Mouse (Mus musculus): ENCODE measurements around the gene Dock8. TPM values are rescaled to one million over a fixed set of nuclear protein-coding genes. Genes with fewer than 3 reads are reported as not detected.
A peak's percentile ranks its signal among the peaks of the same experiment; 100 is the strongest.

The Dock8 gene
- total RNA-seq, 1 experiment, result 0.49 TPM

DNA sequence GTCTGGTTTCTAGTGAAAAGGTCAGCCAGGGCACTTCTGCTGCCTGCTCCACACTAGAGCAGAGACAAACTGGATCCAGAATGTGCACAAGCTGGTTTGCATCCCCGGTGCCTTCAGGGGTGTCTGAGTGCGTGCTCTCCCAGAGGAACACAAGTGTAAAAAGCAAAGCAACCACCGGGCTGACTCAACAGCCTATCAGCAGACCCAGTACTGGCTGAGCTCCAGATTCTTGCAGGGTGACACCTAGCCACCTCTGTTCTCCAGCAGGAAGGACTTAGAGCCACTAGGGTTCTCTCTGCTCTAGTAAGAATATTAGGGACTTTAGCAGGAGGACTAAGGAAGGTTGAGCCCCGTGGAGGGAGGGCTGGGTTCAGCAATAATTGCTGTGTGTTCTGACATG lies 97.7 kb downstream of the Dock8 start:
- H3K9me3 ChIP-seq (ENCODE audit: control insufficient read depth, insufficient read depth, low read depth, low read length), result no peaks in the 10 kb centered on the region
- H3K9ac ChIP-seq (ENCODE audit: insufficient read depth, low read depth, low read length, poor library complexity, severe bottlenecking), result no peak overlapping the region
- DNase-seq (ENCODE audit: low read depth, low spot score), result no peak
- peaks cover 1 to 2% of the 10 kb centered on the region in 2 experiments; a peak in 2 of 4 replicates for H3K4me1 ChIP-seq (ENCODE audit: control insufficient read depth in 2 of 2, insufficient read depth in 2 of 2, low read length in 2 of 2, poor library complexity in 1 of 2)
- in situ Hi-C loops (cut with MboI; ENCODE audit: low sequenced_read_pairs in 2 of 2, unreplicated experiment in 2 of 2), result no loop called here
- H3K4me3 ChIP-seq (ENCODE audit: insufficient read depth in 1 of 2, low read depth in 1 of 2, low read length in 2 of 2, poor library complexity in 1 of 2, severe bottlenecking in 1 of 2), result no peak overlapping the region
- H3K27ac ChIP-seq (ENCODE audit: insufficient read depth, low read depth, low read length, poor library complexity, severe bottlenecking), result no peak overlapping the region
- no peaks in the 10 kb centered on the region for H3K36me3 ChIP-seq (ENCODE audit: control insufficient read depth, insufficient read depth, low read length, poor library complexity, severe bottlenecking)
- no peak for TF ChIP-seq MAFK (IDR thresholded peaks at IDR 0.05; ENCODE audit: insufficient read depth, low read depth, low read length)
- TF ChIP-seq HCFC1 (IDR thresholded peaks at IDR 0.05; ENCODE audit: borderline replicate concordance, insufficient read depth, low read length), result no peak
- no peak for TF ChIP-seq CHD2 (IDR thresholded peaks at IDR 0.05; ENCODE audit: low read depth, low read length)
- TF ChIP-seq ZNF384 (IDR thresholded peaks at IDR 0.05; ENCODE audit: low read depth, low read length), result no peak
- TF ChIP-seq ZC3H11A (IDR thresholded peaks at IDR 0.05; ENCODE audit: borderline replicate concordance, low read depth, low read length), result no peak

DNA sequence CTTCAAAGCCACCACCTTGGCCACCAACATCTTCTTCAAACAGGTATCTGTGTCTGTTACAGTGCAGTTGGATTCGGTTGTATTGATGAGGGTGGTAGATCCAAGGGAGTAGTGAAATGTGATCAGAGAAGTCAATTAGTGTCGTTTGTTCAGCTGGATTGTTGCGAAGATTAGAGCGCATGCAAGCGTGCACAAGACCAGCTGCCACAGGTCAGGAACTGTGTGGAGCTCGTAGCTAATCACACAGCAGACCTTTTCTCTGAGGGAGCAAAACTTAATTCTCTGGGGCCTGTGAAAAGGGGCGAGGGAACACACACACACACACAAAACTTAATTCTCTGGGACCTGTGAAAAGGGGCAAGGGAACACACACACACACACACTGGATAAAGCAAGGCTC lies 98.2 kb downstream of the Dock8 start:
- no peaks in the 10 kb centered on the region for H3K9me3 ChIP-seq (ENCODE audit: control insufficient read depth, insufficient read depth, low read depth, low read length)
- in situ Hi-C loops (cut with MboI; ENCODE audit: low sequenced_read_pairs in 2 of 2, unreplicated experiment in 2 of 2), result no loop called here
- TF ChIP-seq HCFC1 (IDR thresholded peaks at IDR 0.05; ENCODE audit: borderline replicate concordance, insufficient read depth, low read length), result no peak
- H3K36me3 ChIP-seq (ENCODE audit: control insufficient read depth, insufficient read depth, low read length, poor library complexity, severe bottlenecking), result no peaks in the 10 kb centered on the region
- no peak for DNase-seq (ENCODE audit: low read depth, low spot score)
- peaks cover 1 to 2% of the 10 kb centered on the region in 2 experiments; a peak in 2 of 4 replicates for H3K4me1 ChIP-seq (ENCODE audit: control insufficient read depth in 2 of 2, insufficient read depth in 2 of 2, low read length in 2 of 2, poor library complexity in 1 of 2)
- H3K9ac ChIP-seq (ENCODE audit: insufficient read depth, low read depth, low read length, poor library complexity, severe bottlenecking), result no peak overlapping the region
- no peak overlapping the region for H3K4me3 ChIP-seq (ENCODE audit: insufficient read depth in 1 of 2, low read depth in 1 of 2, low read length in 2 of 2, poor library complexity in 1 of 2, severe bottlenecking in 1 of 2)
- H3K27ac ChIP-seq (ENCODE audit: insufficient read depth, low read depth, low read length, poor library complexity, severe bottlenecking), result no peak overlapping the region

DNA sequence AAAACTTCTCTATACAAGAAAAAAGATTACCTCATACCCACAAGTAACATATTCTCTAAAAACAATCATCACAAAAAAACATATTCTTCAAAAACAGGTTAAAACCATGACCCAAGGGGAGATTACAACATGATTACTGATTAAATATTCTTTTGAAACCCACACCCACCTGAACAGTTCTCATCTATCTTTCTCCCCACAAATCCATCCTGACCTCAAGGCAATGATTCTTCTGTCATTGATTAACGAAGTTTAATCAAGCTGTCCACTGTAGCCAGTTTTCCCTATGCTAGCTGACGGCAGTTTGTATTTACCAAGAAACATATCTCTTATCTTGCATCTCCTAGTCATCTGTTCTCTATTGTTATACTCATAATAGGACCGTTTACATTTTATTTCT lies 98.6 kb downstream of the Dock8 start:
- peaks cover 1 to 2% of the 10 kb centered on the region in 2 experiments; a peak in 2 of 4 replicates for H3K4me1 ChIP-seq (ENCODE audit: control insufficient read depth in 2 of 2, insufficient read depth in 2 of 2, low read length in 2 of 2, poor library complexity in 1 of 2)
- no peak for TF ChIP-seq HCFC1 (IDR thresholded peaks at IDR 0.05; ENCODE audit: borderline replicate concordance, insufficient read depth, low read length)
- no peak for TF ChIP-seq CHD2 (IDR thresholded peaks at IDR 0.05; ENCODE audit: low read depth, low read length)
- no peak for TF ChIP-seq ZC3H11A (IDR thresholded peaks at IDR 0.05; ENCODE audit: borderline replicate concordance, low read depth, low read length)
- TF ChIP-seq MAFK (IDR thresholded peaks at IDR 0.05; ENCODE audit: insufficient read depth, low read depth, low read length), result no peak
- TF ChIP-seq ZNF384 (IDR thresholded peaks at IDR 0.05; ENCODE audit: low read depth, low read length), result no peak

DNA sequence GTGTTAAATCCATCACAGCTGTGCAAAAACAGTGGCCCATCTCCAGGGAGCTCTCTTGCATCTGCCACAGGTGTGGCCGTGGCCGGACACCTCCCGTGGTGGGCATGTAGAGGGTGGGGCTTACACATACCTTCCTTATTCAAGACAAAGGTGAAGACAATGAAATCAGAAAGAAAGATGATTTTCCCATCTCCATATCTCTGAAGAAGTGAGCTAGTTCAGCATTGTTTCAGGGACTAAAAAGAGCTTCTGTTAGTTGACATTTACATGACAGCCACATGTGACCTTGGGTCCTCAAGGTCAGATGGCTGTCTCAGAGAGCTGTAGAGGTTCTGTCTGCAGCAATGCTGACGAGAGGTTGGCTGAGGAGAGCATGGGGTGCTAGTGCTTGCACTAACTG lies 99.6 kb downstream of the Dock8 start:
- no peaks in the 10 kb centered on the region for H3K9me3 ChIP-seq (ENCODE audit: control insufficient read depth, insufficient read depth, low read depth, low read length)
- peak; percentile 15 for DNase-seq (ENCODE audit: low read depth, low spot score)
- H3K4me3 ChIP-seq (ENCODE audit: insufficient read depth in 1 of 2, low read depth in 1 of 2, low read length in 2 of 2, poor library complexity in 1 of 2, severe bottlenecking in 1 of 2), result no peak overlapping the region
- H3K36me3 ChIP-seq (ENCODE audit: control insufficient read depth, insufficient read depth, low read length, poor library complexity, severe bottlenecking), result no peaks in the 10 kb centered on the region
- H3K27ac ChIP-seq (ENCODE audit: insufficient read depth, low read depth, low read length, poor library complexity, severe bottlenecking), result no peak overlapping the region
- no peak overlapping the region for H3K9ac ChIP-seq (ENCODE audit: insufficient read depth, low read depth, low read length, poor library complexity, severe bottlenecking)
- peaks cover 1 to 2% of the 10 kb centered on the region in 2 experiments; a peak in 2 of 4 replicates for H3K4me1 ChIP-seq (ENCODE audit: control insufficient read depth in 2 of 2, insufficient read depth in 2 of 2, low read length in 2 of 2, poor library complexity in 1 of 2)
- in situ Hi-C loops (cut with MboI; ENCODE audit: low sequenced_read_pairs in 2 of 2, unreplicated experiment in 2 of 2), result no loop called here
- TF ChIP-seq CHD2 (IDR thresholded peaks at IDR 0.05; ENCODE audit: low read depth, low read length) (no peak), HCFC1 (IDR thresholded peaks at IDR 0.05; ENCODE audit: borderline replicate concordance, insufficient read depth, low read length) (no peak), ZC3H11A (IDR thresholded peaks at IDR 0.05; ENCODE audit: borderline replicate concordance, low read depth, low read length) (no peak), ZNF384 (IDR thresholded peaks at IDR 0.05; ENCODE audit: low read depth, low read length) (no peak), MAFK (IDR thresholded peaks at IDR 0.05; ENCODE audit: insufficient read depth, low read depth, low read length) (no peak)

More for the DNA sequence above, 98.6 kb downstream of the Dock8 start:
- Histone ChIP-seq H3K36me3 (ENCODE audit: control insufficient read depth, insufficient read depth, low read length, poor library complexity, severe bottlenecking) (no peaks in the 10 kb centered on the region), H3K4me3 (ENCODE audit: insufficient read depth in 1 of 2, low read depth in 1 of 2, low read length in 2 of 2, poor library complexity in 1 of 2, severe bottlenecking in 1 of 2) (no peak overlapping the region), H3K9ac (ENCODE audit: insufficient read depth, low read depth, low read length, poor library complexity, severe bottlenecking) (no peak overlapping the region), H3K9me3 (ENCODE audit: control insufficient read depth, insufficient read depth, low read depth, low read length) (no peaks in the 10 kb centered on the region), H3K27ac (ENCODE audit: insufficient read depth, low read depth, low read length, poor library complexity, severe bottlenecking) (no peak overlapping the region)
- DNase-seq (ENCODE audit: low read depth, low spot score), result no peak
- in situ Hi-C loops (cut with MboI; ENCODE audit: low sequenced_read_pairs in 2 of 2, unreplicated experiment in 2 of 2), result no loop called here

DNA sequence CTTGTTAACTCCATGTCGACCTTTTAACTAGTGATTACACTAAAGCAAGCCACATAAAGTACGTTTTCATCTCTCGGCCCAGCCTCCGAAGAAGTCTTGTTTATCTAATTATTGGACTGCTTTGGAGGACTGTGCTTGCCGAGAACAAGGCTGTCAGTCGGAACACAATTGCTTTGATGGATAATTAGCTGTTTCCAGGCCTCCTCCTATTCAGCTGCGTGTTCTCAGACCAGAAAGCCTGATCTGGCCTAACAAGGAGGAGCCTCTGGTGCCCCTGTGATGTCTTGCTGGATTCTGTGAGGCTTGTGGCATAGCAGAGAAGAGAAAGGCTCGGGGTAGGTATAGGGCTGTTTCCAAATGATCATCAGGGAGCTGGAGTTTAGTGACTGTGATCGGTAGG lies 106.3 kb downstream of the Dock8 start:
- no peak for TF ChIP-seq CHD2 (IDR thresholded peaks at IDR 0.05; ENCODE audit: low read depth, low read length)
- TF ChIP-seq MAFK (IDR thresholded peaks at IDR 0.05; ENCODE audit: insufficient read depth, low read depth, low read length), result no peak
- TF ChIP-seq ZC3H11A (IDR thresholded peaks at IDR 0.05; ENCODE audit: borderline replicate concordance, low read depth, low read length), result no peak
- no peak for TF ChIP-seq HCFC1 (IDR thresholded peaks at IDR 0.05; ENCODE audit: borderline replicate concordance, insufficient read depth, low read length)
- TF ChIP-seq ZNF384 (IDR thresholded peaks at IDR 0.05; ENCODE audit: low read depth, low read length), result no peak
- H3K4me1 ChIP-seq (ENCODE audit: control insufficient read depth in 2 of 2, insufficient read depth in 2 of 2, low read length in 2 of 2, poor library complexity in 1 of 2), result no peaks in the 10 kb centered on the region
- H3K4me3 ChIP-seq (ENCODE audit: insufficient read depth in 1 of 2, low read depth in 1 of 2, low read length in 2 of 2, poor library complexity in 1 of 2, severe bottlenecking in 1 of 2), result no peak overlapping the region
- no peaks in the 10 kb centered on the region for H3K36me3 ChIP-seq (ENCODE audit: control insufficient read depth, insufficient read depth, low read length, poor library complexity, severe bottlenecking)
- DNase-seq (ENCODE audit: low read depth, low spot score), result no peak
- H3K9me3 ChIP-seq (ENCODE audit: control insufficient read depth, insufficient read depth, low read depth, low read length), result no peaks in the 10 kb centered on the region
- in situ Hi-C loops (cut with MboI; ENCODE audit: low sequenced_read_pairs in 2 of 2, unreplicated experiment in 2 of 2), result loop anchor here in 1 of 2 experiments (10.0 kb wide), 1 partner anchor 529 kb away; no protein-coding TSS in a partner anchor
- H3K27ac ChIP-seq (ENCODE audit: insufficient read depth, low read depth, low read length, poor library complexity, severe bottlenecking), result no peak overlapping the region
- H3K9ac ChIP-seq (ENCODE audit: insufficient read depth, low read depth, low read length, poor library complexity, severe bottlenecking), result no peak overlapping the region

Data from ES-E14 (cell line).